Mouse (Mus musculus) forebrain, embryonic 13.5 days (tissue): Measurements from ENCODE around the gene Arf1. TPM values are rescaled to one million over a fixed set of nuclear protein-coding genes. Genes with fewer than 3 reads are reported as not detected.
A peak's percentile ranks its signal among the peaks of the same experiment; 100 is the strongest.

ENCODE experiments used
- ATAC-seq: fragments of 200-750 bp; cut with Nextera tagmentation; 2 replicates; pipeline ENCODE4 v1.8.0; 2017
- H3K27ac ChIP-seq: fragments of 300-500 bp; sonication (generic); 2 replicates; pipeline ENCODE4 v1.5.1; 2015; ENCODE audit warnings: inconsistent platforms, mild to moderate bottlenecking, moderate library complexity
- H3K27me3 ChIP-seq: fragments of 300-500 bp; sonication (generic); 2 replicates; pipeline ENCODE4 v1.6.1; 2015; ENCODE audit warnings: mild to moderate bottlenecking, inconsistent platforms
- H3K36me3 ChIP-seq: fragments of 300-500 bp; sonication (generic); 2 replicates; pipeline ENCODE4 v1.6.1; 2015; ENCODE audit warnings: mild to moderate bottlenecking, inconsistent platforms; ENCODE audit not compliant: poor library complexity, severe bottlenecking
- H3K4me1 ChIP-seq: fragments of 300-500 bp; sonication (generic); 2 replicates; pipeline ENCODE4 v1.6.1; 2015; ENCODE audit warnings: inconsistent platforms
- H3K4me2 ChIP-seq: fragments of 300-500 bp; sonication (generic); 2 replicates; pipeline ENCODE4 v1.6.1; 2015; ENCODE audit warnings: inconsistent platforms, mild to moderate bottlenecking, moderate library complexity
- H3K4me3 ChIP-seq: fragments of 300-500 bp; sonication (generic); 2 replicates; pipeline ENCODE4 v1.5.1; 2015; ENCODE audit warnings: mild to moderate bottlenecking, inconsistent platforms
- H3K9ac ChIP-seq: fragments of 300-500 bp; sonication (generic); 2 replicates; pipeline ENCODE4 v1.6.1; 2015; ENCODE audit warnings: mild to moderate bottlenecking, inconsistent platforms
- H3K9me3 ChIP-seq: fragments of 300-500 bp; sonication (generic); replicated peaks from 2 replicates; pipeline ENCODE4 v1.6.1; 2016; ENCODE audit warnings: inconsistent platforms
- WGBS: fragments of 180-500 bp; shearing (Covaris S2); methylation state at CpG from one replicate; pipeline ENCODE4 v1.1.7; 2015; 5-methylcytosine and 5-hydroxymethylcytosine counted together
- polyA plus RNA-seq: library from polyadenylated mRNA; unstranded; fragments of >200 nt; fragmentation: Nextera tagmentation; extraction: Ambion mirVana; gene quantifications from 2 replicates; pipeline ENCODE4 v1.2.1, GENCODE M21; 2015

The Arf1 gene
- polyA plus RNA-seq, 1 experiment from 2014 or later: 570 TPM

DNA sequence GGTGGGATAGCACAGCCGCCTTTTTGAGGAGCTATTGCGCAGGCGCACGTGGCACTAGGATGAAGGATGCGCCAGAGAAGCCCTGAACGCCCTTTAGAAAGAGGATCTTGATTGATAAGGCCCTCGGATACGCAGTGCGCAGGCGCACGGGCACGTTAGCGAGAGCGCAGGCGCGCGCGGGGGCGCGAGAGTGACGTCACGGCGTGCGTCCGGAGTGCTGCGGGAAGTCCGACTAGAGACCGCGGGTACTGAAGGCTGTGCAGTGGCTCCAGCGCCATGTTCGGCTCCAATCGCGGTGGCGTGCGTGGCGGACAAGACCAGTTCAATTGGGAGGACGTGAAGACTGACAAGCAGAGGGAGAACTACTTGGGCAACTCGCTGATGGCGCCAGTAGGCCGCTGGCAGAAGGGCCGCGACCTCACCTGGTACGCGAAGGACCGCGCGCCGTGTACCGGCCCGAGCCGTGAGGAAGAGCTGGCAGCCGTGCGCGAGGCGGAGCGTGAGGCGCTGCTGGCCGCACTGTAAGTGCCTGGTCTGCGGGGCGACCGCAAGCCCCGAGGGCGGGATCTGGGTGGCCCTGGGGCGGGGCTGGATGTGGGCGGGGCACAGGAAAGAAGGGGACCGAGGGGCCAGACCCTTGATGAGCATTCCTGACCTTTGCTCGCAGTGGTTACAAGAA lies 19.8 kb downstream of the Arf1 start, which contains the start of gene 2310033P09Rik:
TSS of gene 2310033P09Rik (plus strand) at position 169 of the 679 bp plus-strand sequence.
- Histone ChIP-seq H3K9me3 (no peaks in the 10 kb centered on the region), H3K27ac (peak within 1 kb of the TSS; percentile 86), H3K27me3 (no peaks in the 10 kb centered on the region), H3K36me3 (peaks cover 65% of the 10 kb centered on the region), H3K4me1 (peaks cover 23% of the 10 kb centered on the region), H3K4me2 (peak within 1 kb of the TSS; percentile 82), H3K4me3 (peak within 1 kb of the TSS; percentile 60), H3K9ac (peak within 1 kb of the TSS; percentile 89)
- WGBS: under 1% methylated on average over 66 of the region's 67 CpGs
- peak; percentile 89 for ATAC-seq

DNA sequence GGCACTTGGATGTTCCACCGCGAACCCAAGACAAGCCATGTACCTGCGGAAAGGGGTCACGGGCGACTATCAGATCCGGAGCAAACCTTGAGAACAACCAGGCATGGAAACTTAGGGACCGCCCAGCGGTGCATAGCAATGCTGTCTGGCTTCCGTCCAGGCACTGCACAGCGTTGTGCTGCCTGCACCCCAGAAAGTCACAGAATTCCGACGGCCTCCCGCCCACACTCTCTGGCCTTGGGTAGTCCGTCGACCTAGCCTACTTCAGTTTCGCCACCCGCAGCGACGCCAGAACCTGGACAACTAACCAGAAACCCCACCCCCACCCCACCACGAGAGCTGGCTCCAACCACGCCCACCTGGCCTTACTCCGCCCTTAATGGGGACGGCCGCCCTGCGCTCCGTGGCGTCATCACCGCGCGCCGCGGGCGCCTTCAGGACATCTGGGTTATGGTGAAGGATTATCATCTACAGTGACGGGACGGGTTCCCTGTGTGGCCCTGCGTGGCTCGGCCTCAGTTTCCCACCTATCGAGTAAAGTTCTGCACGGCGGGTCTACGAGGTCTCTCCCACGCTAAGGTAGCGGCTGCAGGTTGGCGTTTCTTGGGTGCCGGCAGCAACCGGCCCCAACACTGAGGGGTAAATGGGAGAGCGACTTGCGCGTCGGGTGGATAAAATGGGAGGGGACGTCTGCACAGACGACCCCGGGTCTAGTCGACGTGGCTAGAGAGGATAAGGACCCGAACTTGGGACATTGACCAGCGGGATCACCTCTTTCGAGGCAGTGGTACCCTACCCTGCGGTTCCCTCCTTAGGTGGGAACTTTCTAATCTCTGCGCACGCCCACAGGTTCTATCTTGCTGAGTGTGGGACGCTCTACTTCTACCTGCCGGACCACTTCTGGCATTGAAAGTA lies 25.7 kb downstream of the Arf1 start, which contains the start of gene Mrpl55:
TSS of gene Mrpl55 (plus strand) at position 406 of the 915 bp plus-strand sequence.
- under 1% methylated on average over 63 of the region's 63 CpGs for WGBS

DNA sequence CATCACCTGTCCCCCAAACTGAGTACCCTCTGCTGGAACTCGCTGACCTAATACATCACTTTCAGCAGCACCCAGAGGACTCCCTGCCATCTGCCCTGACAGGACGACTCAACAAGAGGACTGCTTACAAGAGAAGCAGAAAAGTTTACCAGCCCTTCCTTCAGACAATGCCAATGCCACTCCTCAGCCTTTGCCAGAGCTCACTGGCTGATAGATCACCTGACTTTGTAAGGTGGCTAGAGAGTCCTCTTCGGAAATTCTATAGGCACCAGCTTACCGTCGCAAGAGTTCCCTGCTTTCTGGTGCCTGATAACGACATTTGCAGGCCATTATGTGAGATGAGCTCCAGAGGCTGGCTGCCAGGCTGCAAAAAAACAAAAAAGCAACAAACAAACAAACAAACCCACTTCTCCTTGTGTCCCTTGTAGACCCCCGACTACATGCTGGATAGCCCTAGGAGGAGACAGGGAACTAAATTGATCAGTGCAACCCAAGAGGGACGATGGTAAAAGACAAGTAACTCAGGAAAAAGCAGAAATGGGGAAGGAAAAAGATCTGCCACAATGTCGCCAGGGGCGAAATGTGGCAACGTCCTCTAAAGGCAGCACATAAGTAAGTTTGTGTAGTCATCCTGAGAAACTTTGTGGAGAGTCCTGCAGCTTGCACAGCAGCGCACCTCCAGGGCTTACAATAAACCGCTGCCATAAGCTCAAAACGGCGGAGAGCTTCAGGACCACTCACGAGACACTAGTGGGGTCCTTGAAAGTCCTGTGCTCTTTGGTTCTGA lies 26.7 kb downstream of the Arf1 start:
- H3K9ac ChIP-seq: peak overlapping the region; percentile 81
- H3K4me1 ChIP-seq: peaks cover 19% of the 10 kb centered on the region
- peak; percentile 17; the same call in 1 of the 2 replicates for ATAC-seq
- H3K27ac ChIP-seq: no peak overlapping the region
- peak overlapping the region; percentile 74 for H3K4me3 ChIP-seq
- H3K36me3 ChIP-seq: peaks cover 22% of the 10 kb centered on the region
- no peaks in the 10 kb centered on the region for H3K9me3 ChIP-seq
- H3K27me3 ChIP-seq: no peaks in the 10 kb centered on the region
- H3K4me2 ChIP-seq: peak overlapping the region; percentile 93
- 38% methylated on average over 16 of the region's 16 CpGs for WGBS

More for the DNA sequence above, 25.7 kb downstream of the Arf1 start, which contains the start of gene Mrpl55:
- H3K9me3 ChIP-seq: no peaks in the 10 kb centered on the region
- peak within 1 kb of the TSS; percentile 93 for H3K4me2 ChIP-seq
- H3K9ac ChIP-seq: peak within 1 kb of the TSS; percentile 81
- H3K4me1 ChIP-seq: peaks cover 19% of the 10 kb centered on the region
- peaks cover 26% of the 10 kb centered on the region for H3K36me3 ChIP-seq
- ATAC-seq: peak; percentile 93
- peak within 1 kb of the TSS; percentile 74 for H3K4me3 ChIP-seq
- H3K27ac ChIP-seq: no peak within 1 kb of the TSS
- no peaks in the 10 kb centered on the region for H3K27me3 ChIP-seq

DNA sequence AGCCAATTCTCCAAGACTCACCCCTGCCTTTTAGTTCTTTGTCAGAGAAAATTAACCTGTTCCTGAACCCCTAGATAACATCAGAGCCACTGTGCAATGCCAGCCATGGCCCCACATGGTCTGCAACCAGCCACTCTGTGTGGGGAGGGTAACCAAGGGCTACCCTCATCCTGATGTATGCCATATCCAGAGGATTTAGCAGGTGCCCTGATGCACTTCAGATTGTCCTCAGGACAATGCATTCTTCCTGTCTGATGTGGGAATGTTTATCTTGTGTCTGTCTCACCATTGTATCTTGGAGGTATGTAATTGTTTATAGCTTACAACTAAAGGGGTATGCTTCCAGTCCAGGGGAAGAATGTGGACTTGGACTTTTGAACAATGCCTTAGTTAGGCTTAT lies 31.8 kb downstream of the Arf1 start:
- Histone ChIP-seq H3K27ac (no peak overlapping the region), H3K9ac (no peak overlapping the region), H3K36me3 (no peaks in the 10 kb centered on the region), H3K4me3 (no peak overlapping the region), H3K4me2 (no peak overlapping the region), H3K27me3 (peaks cover 8% of the 10 kb centered on the region), H3K4me1 (peaks cover 6% of the 10 kb centered on the region), H3K9me3 (no peaks in the 10 kb centered on the region)
- ATAC-seq: no peak

DNA sequence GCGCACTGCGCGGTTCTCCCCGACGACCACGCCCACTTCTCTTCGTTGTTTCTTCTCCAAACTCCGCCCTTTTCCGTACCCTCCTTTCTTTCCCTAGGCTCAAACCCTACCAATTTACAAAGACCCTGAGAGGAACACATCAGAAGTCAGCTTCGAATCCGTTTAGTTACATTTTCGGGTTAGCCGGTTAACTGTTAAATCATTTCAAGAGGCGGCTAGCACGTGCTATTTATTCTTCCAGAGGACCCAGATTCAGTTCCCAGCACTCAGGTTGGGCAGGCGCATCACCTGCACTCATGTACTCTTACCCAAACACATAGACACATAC lies 36.0 kb downstream of the Arf1 start, which contains the start of gene Guk1:
TSS of gene Guk1 (minus strand) at position 154 of the 328 bp plus-strand sequence.
- Histone ChIP-seq H3K27me3 (peaks cover 8% of the 10 kb centered on the region), H3K4me1 (peaks cover 15% of the 10 kb centered on the region), H3K9me3 (no peaks in the 10 kb centered on the region), H3K27ac (peak within 1 kb of the TSS; percentile 79), H3K4me2 (peak within 1 kb of the TSS; percentile 76), H3K4me3 (peak within 1 kb of the TSS; percentile 53), H3K36me3 (no peaks in the 10 kb centered on the region), H3K9ac (peak within 1 kb of the TSS; percentile 80)
- WGBS: 6% methylated on average over 16 of the region's 16 CpGs
- 0 out of 2 replicates have a peak, but pooled peaks have one; percentile 11 for ATAC-seq

DNA sequence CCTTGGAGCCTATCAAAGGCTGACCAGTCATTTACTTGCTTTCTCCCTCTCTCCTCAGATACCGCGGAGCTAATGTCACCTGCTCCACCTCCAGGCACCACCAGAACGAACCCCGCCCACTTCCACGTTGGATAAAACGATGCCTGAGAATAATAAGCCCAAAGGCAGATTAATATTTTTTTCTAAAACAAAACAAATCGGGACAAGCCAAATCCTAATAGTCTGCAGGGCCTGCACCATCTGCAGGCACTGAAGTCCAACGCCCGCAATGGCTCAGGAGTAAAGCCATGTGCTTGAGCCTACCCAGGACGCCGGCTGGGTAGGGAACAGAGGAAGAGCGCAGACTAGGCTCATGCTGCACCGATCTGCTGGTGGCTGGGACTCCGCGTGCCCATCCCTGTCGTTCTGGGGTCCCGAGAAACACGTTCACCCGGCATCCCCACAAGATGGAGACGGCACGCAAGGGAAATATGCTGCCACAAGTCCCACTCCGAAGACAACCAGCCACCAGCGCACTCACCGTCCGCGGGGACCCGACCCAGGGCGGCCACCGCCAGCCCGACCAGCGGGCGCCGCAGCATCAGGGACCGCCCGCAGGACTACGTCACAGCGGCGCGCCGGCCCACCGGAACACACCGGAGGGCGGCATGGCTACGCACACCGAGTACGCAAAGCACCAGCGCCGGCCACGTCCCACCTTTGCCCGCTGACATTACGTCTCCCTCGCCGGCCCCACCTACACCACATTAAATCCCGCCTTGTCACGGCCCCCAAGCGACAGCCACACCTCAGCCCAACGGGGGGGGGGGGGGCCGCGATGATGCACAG lies 36.6 kb downstream of the Arf1 start:
- peaks cover 15% of the 10 kb centered on the region for H3K4me1 ChIP-seq
- peaks cover 3% of the 10 kb centered on the region; the same call in 1 of the 2 replicates for H3K36me3 ChIP-seq
- peak overlapping the region; percentile 80 for H3K9ac ChIP-seq
- H3K4me3 ChIP-seq: peak overlapping the region; percentile 53
- H3K27me3 ChIP-seq: peaks cover 8% of the 10 kb centered on the region
- H3K4me2 ChIP-seq: peak overlapping the region; percentile 76
- peak overlapping the region; percentile 79 for H3K27ac ChIP-seq
- peak; percentile 97 for ATAC-seq
- H3K9me3 ChIP-seq: no peaks in the 10 kb centered on the region
- WGBS: under 1% methylated on average over 57 of the region's 59 CpGs

DNA sequence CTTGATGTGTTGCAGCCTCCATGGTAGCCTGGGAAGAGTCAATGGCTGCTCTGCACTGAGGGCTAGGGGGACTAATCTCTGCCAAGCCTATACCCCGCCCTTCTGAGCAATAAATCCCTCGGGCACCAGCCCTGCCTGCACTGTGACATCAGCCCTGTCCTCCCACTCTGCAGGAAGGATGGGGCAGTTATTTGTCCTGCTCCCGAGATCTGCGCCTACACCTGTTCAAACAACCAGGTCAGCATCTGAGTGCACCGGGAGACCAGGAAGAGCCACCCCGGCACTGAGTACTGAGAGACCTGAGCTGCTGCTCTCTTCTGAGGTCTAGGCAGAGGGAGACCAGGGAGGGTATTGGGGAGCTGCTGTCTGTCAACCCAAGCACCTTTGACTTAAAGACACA lies 40.4 kb downstream of the Arf1 start:
- peaks cover 40% of the 10 kb centered on the region for H3K36me3 ChIP-seq
- H3K27ac ChIP-seq: no peak overlapping the region
- no peak for ATAC-seq
- H3K9ac ChIP-seq: no peak overlapping the region
- WGBS: 89% methylated on average over 6 of the region's 6 CpGs
- peaks cover 15% of the 10 kb centered on the region for H3K4me1 ChIP-seq
- H3K9me3 ChIP-seq: no peaks in the 10 kb centered on the region
- H3K27me3 ChIP-seq: no peaks in the 10 kb centered on the region
- H3K4me2 ChIP-seq: no peak overlapping the region
- H3K4me3 ChIP-seq: no peak overlapping the region

DNA sequence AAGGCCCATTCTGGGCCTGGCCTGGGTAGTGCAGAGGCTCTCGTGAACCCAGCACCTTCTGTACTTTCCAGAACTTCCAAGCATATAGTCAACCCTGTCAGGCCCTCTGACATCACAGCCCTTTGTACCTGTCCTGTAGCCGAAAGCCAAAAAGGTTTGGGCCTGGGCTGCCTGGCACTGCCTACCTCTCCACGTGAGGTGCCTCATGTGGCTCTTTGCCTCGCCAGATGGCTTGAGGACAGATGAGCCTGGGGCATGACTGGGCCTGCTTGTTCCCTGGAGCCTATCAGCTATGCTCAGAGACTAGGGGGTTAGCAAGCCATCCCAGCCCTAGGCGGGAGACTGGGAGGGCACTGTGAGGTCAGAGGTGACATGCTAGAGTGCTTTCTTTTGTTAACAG lies 42.6 kb downstream of the Arf1 start:
- ATAC-seq: no peak
- Histone ChIP-seq H3K4me2 (no peak overlapping the region), H3K27ac (no peak overlapping the region), H3K4me3 (no peak overlapping the region), H3K4me1 (peaks cover 8% of the 10 kb centered on the region), H3K36me3 (peaks cover 43% of the 10 kb centered on the region), H3K9ac (no peak overlapping the region; the same call in 1 of the 2 replicates), H3K9me3 (no peaks in the 10 kb centered on the region), H3K27me3 (no peaks in the 10 kb centered on the region)
- 88% methylated on average over 5 of the region's 5 CpGs for WGBS

DNA sequence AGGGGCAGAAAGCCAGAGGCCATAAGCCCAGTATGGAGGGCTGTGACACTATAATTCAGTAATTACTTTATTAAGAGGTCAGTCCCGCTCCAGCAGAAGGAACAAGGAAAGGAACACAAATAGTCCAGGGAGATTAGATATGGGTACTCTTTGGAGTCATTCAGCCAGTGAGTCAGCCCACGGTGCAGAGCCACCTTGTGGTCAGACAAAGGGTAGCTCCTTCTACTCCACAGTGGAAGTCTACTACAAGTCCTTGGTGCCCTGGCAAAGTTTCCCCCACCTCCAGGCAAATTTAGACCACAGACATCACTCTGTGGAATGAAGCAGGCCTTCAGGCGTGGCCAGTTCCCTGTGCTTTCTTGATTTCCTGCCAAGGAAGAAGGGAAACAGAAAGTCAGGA lies 44.2 kb downstream of the Arf1 start:
- Histone ChIP-seq H3K27me3 (peaks cover 15% of the 10 kb centered on the region), H3K4me2 (no peak overlapping the region), H3K4me1 (no peaks in the 10 kb centered on the region), H3K9ac (no peak overlapping the region), H3K9me3 (no peaks in the 10 kb centered on the region), H3K27ac (no peak overlapping the region; the same call in 1 of the 2 replicates), H3K4me3 (no peak overlapping the region), H3K36me3 (peaks cover 43% of the 10 kb centered on the region)
- 45% methylated on average over 3 of the region's 3 CpGs for WGBS
- no peak; the same call in 1 of the 2 replicates for ATAC-seq

DNA sequence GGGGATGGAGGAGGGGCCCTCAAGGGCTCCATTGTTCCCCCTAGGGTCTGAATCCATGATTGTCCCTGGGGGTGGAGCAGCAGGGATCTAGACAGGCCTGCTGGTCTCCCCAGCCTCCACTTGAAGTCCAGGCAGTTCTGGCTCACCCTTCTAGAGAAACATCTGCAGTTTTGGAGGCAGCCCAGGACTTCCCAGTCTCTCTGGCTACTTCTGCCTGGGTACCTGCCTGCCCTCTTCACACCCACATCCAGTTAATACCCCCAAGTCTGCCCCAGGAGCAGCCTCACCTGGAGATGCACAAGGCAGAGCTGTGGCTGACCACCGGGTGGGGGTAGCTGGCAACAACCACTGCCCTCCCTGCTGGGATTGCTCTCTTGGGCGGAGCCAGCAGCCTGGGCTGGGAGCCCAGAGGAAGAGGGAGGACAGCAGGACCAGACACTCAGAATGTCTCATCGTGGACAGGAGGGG lies 45.2 kb downstream of the Arf1 start, which contains the start of gene Gjc2:
TSS of gene Gjc2 (minus strand) at position 350 of the 468 bp plus-strand sequence.
- Histone ChIP-seq H3K4me3 (no peak within 1 kb of the TSS), H3K9me3 (no peaks in the 10 kb centered on the region), H3K4me1 (no peaks in the 10 kb centered on the region), H3K27ac (no peak within 1 kb of the TSS; the same call in 1 of the 2 replicates), H3K36me3 (peaks cover 43% of the 10 kb centered on the region), H3K4me2 (no peak within 1 kb of the TSS), H3K27me3 (peaks cover 24% of the 10 kb centered on the region), H3K9ac (no peak within 1 kb of the TSS)
- WGBS: 44% methylated on average over 3 of the region's 3 CpGs
- ATAC-seq: no peak
